Mouse (Mus musculus) spleen, adult 2 months (tissue): ENCODE measurements at regions not wholly inside any gene's neighbourhood (a gene's known extent, or its start where the extent isn't known, plus 50 kb on each side); places are given as distances from the start of the nearest gene placed in this dataset.

Experiments used
- CTCF ChIP-seq: fragments of 200-500 bp; IDR thresholded peaks from 2 replicates; pipeline ENCODE4 v1.5.1; 2011; ENCODE audit warnings: mild to moderate bottlenecking, inconsistent platforms; ENCODE audit not compliant: insufficient read depth, insufficient read length, insufficient replicate concordance; ENCODE audit errors: extremely low read depth
- POLR2A ChIP-seq: fragments of 200-500 bp; IDR thresholded peaks from 2 replicates; pipeline ENCODE4 v1.6.1; 2011; ENCODE audit warnings: low read depth, low read length, inconsistent platforms

DNA sequence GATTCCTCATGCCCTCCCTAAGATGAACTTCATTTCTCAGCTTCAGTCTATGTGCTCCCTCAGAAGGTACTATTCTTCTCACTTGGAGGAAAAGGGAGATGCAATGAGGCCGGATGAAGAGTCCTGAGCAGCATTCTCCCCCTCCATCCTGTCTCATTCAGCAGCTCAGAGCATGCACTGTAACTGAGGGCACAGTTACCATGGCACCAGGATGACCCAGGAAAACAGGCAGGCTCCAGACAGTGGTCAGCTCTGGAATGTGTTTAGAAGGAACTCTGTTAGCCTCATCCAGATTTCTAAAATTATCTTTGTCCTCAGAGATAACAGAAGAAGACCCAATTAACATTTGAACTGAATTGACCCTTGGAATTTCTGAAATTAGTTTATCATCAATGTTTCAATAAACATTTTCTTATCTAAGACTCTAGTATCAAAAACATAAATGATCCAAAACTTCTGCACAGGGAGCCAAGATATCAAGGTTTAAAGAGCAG, 148.1 kb upstream of the Slc24a5 start:
- TF ChIP-seq CTCF (no peak), POLR2A (no peak)
